Mouse (Mus musculus) midbrain, embryonic 11.5 days (tissue): Measurements from ENCODE around the gene Krtcap3. TPM values are rescaled to one million over a fixed set of nuclear protein-coding genes. Genes with fewer than 3 reads are reported as not detected.

Experiments
- polyA plus RNA-seq: library from polyadenylated mRNA; unstranded; fragments of >200 nt; fragmentation: Nextera tagmentation; extraction: Ambion mirVana; gene quantifications from 2 replicates; pipeline ENCODE4 v1.2.1, GENCODE M21; 2014

Gene Krtcap3
- polyA plus RNA-seq, 1 experiment from 2014 or later: 2.6 TPM

Other genes with a start within 250 kb of the Krtcap3 start
- gene Atraid, start 203.4 kb upstream of the Krtcap3 start, polyA plus RNA-seq: 105 and 107 TPM in 2 replicates
- 7.3 and 8.3 TPM in 2 replicates for gene Slc5a6, start 202.8 kb upstream of the Krtcap3 start, polyA plus RNA-seq
- gene Cad, start 196.9 kb upstream of the Krtcap3 start, polyA plus RNA-seq: 20.5 and 22.2 TPM in 2 replicates
- not detected in 2 replicates for gene Dnajc5g, start 145.4 kb upstream of the Krtcap3 start, polyA plus RNA-seq
- gene Slc30a3, start 143.5 kb upstream of the Krtcap3 start, polyA plus RNA-seq: 6.9 and 7.2 TPM in 2 replicates
- not detected in 2 replicates for gene Trim54, start 135.0 kb upstream of the Krtcap3 start, polyA plus RNA-seq
- gene Ucn, start 112.9 kb upstream of the Krtcap3 start, polyA plus RNA-seq: not detected in 2 replicates
- gene Mpv17, start 97.4 kb upstream of the Krtcap3 start, polyA plus RNA-seq: 48.7 and 49.8 TPM in 2 replicates
- gene Gm29609, start 71.8 kb upstream of the Krtcap3 start, polyA plus RNA-seq: 0.78 and 1.9 TPM in 2 replicates
- gene Gtf3c2, start 71.5 kb upstream of the Krtcap3 start, polyA plus RNA-seq: 71.9 and 72.5 TPM in 2 replicates
- 150 and 155 TPM in 2 replicates for gene Snx17, start 58.5 kb upstream of the Krtcap3 start, polyA plus RNA-seq
- 62.0 and 63.9 TPM in 2 replicates for gene Eif2b4, start 58.3 kb upstream of the Krtcap3 start, polyA plus RNA-seq
- gene Zfp513, start 49.4 kb upstream of the Krtcap3 start, polyA plus RNA-seq: 4.2 and 6.5 TPM in 2 replicates
- gene Ppm1g, start 31.0 kb upstream of the Krtcap3 start, polyA plus RNA-seq: 156 and 164 TPM in 2 replicates
- 147 and 148 TPM in 2 replicates for gene Nrbp1, start 10.8 kb upstream of the Krtcap3 start, polyA plus RNA-seq
- gene Gm9970, start 10.5 kb upstream of the Krtcap3 start, polyA plus RNA-seq: 1.3 TPM in 1 of 2 replicates, not detected in the other
- 25.6 and 31.9 TPM in 2 replicates for gene Ift172, start 39.4 kb downstream of the Krtcap3 start, polyA plus RNA-seq
- 43.3 and 54.0 TPM in 2 replicates for gene Fndc4, start 44.4 kb downstream of the Krtcap3 start, polyA plus RNA-seq
- 0.11 and 0.22 TPM in 2 replicates for gene Gckr, start 45.8 kb downstream of the Krtcap3 start, polyA plus RNA-seq
- 78.5 and 81.4 TPM in 2 replicates for gene Zfp512, start 200.7 kb downstream of the Krtcap3 start, polyA plus RNA-seq
- not detected in 2 replicates for gene 4930548H24Rik, start 234.0 kb downstream of the Krtcap3 start, polyA plus RNA-seq
- gene Gpn1, start 243.1 kb downstream of the Krtcap3 start, polyA plus RNA-seq: 70.9 and 71.2 TPM in 2 replicates